Mouse (Mus musculus) layer of hippocampus, postnatal 10 days (tissue): ENCODE measurements around the gene Pcdh19. TPM values are rescaled to one million over a fixed set of nuclear protein-coding genes. Genes with fewer than 3 reads are reported as not detected.

Experiments used
- DNase-seq, 2 experiments: peaks; one replicate each; pipeline ENCODE4 v3.0.0; 2021; ENCODE audit warnings: low spot score in 2 of 2
- total RNA-seq, 2 experiments: library from RNA; stranded (reverse); gene quantifications; 2 replicates each; pipeline ENCODE4 v1.2.3; 2021

Pcdh19 gene
- total RNA-seq, 2 experiments from 2014 or later, result 71.3 to 87.9 TPM

DNA sequence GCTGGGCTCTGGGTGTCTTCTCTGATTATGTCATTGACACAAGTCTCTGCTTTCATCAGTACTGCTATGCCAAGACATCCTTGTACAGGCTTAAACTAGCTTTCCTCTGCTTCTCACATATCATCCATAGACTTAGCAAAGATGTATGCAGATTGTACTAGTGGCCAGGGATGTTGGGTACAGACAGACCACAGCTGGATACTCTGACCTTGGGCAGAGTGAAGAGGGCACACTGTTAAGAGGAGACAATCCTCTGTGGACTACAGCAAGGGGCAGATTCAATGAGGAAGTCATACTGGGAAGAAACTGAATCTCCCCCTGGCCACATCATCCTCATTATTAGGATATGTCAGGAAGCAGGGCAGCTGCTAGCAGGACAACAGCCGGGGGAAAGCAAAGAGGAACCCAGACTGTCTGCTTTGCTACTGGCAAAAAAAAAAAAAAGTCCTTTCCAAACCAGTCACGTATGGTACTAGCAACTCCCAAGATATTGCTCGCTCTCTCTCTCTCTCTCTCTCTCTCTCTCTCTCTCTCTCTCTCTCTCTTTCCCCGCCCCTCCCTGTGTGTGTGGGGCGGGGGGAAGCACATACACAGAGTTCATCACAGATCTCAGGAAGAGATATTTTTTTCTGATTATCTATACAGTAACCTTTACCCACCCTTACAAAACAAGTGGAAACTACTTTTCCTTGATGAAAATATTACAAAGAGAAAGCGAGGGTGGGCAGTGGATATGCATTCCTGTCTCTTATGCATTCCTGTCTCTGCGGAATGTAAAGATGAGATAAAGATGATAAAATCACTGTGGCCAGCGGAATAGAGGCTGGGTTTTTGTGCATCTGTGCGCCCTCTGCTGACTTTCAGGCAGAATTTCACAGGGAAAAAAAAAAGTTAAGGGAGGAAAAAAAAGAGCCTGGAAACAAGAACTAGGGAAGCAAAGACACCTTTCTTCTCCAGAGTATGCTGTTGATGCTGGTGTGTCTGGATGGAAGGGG lies 31.2 kb downstream of the Pcdh19 start:
- DNase-seq, result peak in 1 of 2 experiments; percentile 19

GRCm38 (mm10) chrX:133655876-133656538 lies 32.8 kb downstream of the Pcdh19 start:
- no peak for DNase-seq

DNA sequence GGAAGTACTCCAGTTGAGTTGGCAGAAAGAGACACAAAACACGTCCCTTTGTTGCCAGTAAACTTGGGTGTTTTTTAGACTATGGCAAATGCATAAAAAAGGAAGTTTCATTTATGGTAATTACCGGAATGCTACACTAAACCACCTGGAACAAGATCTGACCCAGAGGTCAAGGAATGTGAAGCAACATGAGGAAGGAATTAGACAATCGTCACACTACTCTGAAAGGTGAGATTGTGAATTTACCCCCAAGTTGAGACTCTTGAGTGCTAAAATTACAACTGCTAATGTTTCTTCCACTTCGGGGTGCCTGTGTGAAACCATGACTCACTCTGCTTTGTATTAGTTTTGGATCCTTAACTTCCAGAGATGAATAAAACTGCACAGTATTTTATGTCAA lies 33.6 kb downstream of the Pcdh19 start:
- no peak for DNase-seq

GRCm38 (mm10) chrX:133653071-133653470 lies 35.7 kb downstream of the Pcdh19 start:
- no peak for DNase-seq

GRCm38 (mm10) chrX:133650379-133650778 lies 38.4 kb downstream of the Pcdh19 start:
- no peak for DNase-seq

DNA sequence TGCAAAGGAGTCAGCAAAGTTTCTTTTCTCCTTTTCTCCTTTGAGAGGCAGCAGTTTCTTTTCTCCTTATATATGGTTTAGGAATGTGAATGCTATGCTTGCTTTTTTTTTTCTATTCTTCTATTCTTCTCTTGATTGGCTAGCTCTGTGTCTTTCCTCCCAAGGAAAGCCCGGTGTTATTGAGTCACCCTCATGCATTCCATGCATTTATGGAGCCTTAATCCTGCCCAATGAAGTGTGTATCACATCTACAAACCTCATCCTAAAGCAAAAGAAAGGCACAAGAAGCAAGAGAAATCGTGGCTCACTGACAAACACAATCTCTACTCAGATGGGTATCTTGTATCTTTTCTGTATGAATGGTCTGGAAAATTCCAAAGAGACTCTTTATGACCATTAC lies 41.0 kb downstream of the Pcdh19 start:
- no peak for DNase-seq

DNA sequence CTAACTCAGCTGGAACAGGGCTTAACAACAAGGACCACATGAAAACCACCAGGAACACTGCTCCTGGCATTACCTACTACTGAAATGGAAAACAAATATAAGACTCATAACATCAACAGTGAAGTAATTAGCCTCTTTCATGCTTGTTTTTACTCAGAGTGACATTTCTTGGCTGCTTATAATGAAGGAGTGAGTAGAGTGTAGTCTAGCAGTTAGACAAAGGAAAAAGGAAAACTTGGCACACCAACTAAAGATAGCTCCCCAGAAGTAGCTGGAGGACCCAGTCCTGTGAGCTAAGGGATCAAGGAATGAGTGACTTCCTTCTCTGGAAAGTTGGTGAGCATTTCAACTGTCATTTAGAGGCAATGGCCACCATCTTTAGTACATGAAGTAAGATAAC lies 49.3 kb downstream of the Pcdh19 start:
- DNase-seq, result no peak

- DNase-seq, result no peak
Measured at GRCm38 (mm10) chrX:133629538-133629937, 59.2 kb downstream of the Pcdh19 start.

- DNase-seq, result no peak
Measured at GRCm38 (mm10) chrX:133618222-133618621, 70.6 kb downstream of the Pcdh19 start.

- DNase-seq, result no peak
Measured at GRCm38 (mm10) chrX:133605828-133606227, 83.0 kb downstream of the Pcdh19 start.

DNA sequence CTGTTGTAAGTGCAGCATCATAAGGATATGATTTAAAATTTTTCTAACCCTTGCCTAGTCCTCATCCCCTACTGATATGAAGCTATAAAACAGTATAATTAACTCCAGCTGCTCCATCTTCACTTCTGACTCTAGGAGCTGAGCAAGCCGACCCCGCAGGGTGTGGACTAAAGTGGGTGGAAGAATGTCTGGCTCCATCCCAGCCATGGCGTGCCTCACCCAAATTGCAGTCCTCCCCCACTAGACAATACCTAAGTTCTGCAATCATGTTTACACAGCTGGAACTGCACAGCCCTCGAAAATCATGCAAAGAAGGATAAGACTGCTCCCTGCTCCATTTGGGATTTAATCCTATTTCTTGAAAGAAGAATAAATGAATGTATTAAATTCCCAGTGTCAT lies 84.5 kb downstream of the Pcdh19 start:
- no peak for DNase-seq

- no peak for DNase-seq
Measured at GRCm38 (mm10) chrX:133602068-133602467, 86.7 kb downstream of the Pcdh19 start.

DNA sequence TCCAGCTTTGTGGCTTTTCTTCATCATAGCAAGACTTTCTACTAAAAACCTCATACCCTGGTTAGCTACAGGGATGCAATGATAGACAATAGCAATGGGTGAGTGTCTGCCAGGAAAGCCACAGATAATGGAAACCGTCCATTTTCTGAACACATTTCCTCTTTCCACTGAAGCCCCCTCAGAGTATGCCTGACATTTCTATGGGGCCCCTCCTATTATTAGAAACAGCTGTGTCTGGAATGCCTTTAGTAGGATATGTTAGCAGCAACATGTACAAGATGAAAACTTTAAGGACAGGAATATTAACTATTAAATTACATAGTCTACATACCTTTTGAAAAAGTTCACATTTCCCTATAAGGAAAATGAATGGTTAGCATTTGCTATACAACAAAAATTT lies 87.1 kb downstream of the Pcdh19 start:
- DNase-seq, result no peak

GRCm38 (mm10) chrX:133601195-133601594 lies 87.6 kb downstream of the Pcdh19 start:
- no peak for DNase-seq

GRCm38 (mm10) chrX:133575601-133576382 lies 113.0 kb downstream of the Pcdh19 start:
- no peak for DNase-seq

GRCm38 (mm10) chrX:133565355-133565754 lies 123.4 kb downstream of the Pcdh19 start:
- DNase-seq, result no peak

Other genes starting within 250 kb of the Pcdh19 start
- not detected for gene Tnmd, start 162.0 kb upstream of the Pcdh19 start, total RNA-seq
- 10 to 100 TPM; 52.5 to 57.0 TPM for gene Tspan6, start 209.4 kb upstream of the Pcdh19 start, total RNA-seq
- gene Srpx2, start 219.4 kb upstream of the Pcdh19 start, total RNA-seq, result 1 to 10 TPM in 1 of 2 experiments, under 1 TPM in 1; 0.76 to 1.3 TPM